Mouse (Mus musculus) right cerebral cortex, postnatal 14 days (tissue): ENCODE data around the gene Inhbb.

Source experiments
- DNase-seq: peaks from one replicate; pipeline ENCODE4 v3.0.0; 2022

Inhbb gene

GRCm38 (mm10) chr1:119419151-119420105 is 2.6 kb downstream of the Inhbb start:
- DNase-seq = peak; percentile 41

GRCm38 (mm10) chr1:119417991-119418390 is 4.1 kb downstream of the Inhbb start:
- DNase-seq = no peak

- DNase-seq = peak; percentile 23
Measured at GRCm38 (mm10) chr1:119417542-119417941, 4.5 kb downstream of the Inhbb start.

GRCm38 (mm10) chr1:119416610-119417009 is 5.4 kb downstream of the Inhbb start:
- no peak for DNase-seq

GRCm38 (mm10) chr1:119416177-119416576 is 5.9 kb downstream of the Inhbb start:
- no peak for DNase-seq

GRCm38 (mm10) chr1:119415151-119415550 is 6.9 kb downstream of the Inhbb start:
- no peak for DNase-seq

- DNase-seq = no peak
Measured at GRCm38 (mm10) chr1:119410661-119411060, 11.4 kb downstream of the Inhbb start.

- no peak for DNase-seq
Measured at GRCm38 (mm10) chr1:119409599-119410168, 12.4 kb downstream of the Inhbb start.

GRCm38 (mm10) chr1:119409106-119409505 is 12.9 kb downstream of the Inhbb start:
- no peak for DNase-seq

GRCm38 (mm10) chr1:119407691-119408315 is 14.2 kb downstream of the Inhbb start:
- DNase-seq = no peak

- no peak for DNase-seq
Measured at GRCm38 (mm10) chr1:119404798-119405197, 17.2 kb downstream of the Inhbb start.

- DNase-seq = no peak
Measured at GRCm38 (mm10) chr1:119404341-119404740, 17.7 kb downstream of the Inhbb start.

- DNase-seq = no peak
Measured at GRCm38 (mm10) chr1:119401249-119401648, 20.8 kb downstream of the Inhbb start.

- DNase-seq = no peak
Measured at GRCm38 (mm10) chr1:119398640-119399039, 23.4 kb downstream of the Inhbb start.

GRCm38 (mm10) chr1:119397839-119398238 is 24.2 kb downstream of the Inhbb start:
- DNase-seq = no peak

- DNase-seq = no peak
Measured at GRCm38 (mm10) chr1:119391311-119391710, 30.7 kb downstream of the Inhbb start.

- no peak for DNase-seq
Measured at GRCm38 (mm10) chr1:119390676-119391075, 31.4 kb downstream of the Inhbb start.

- no peak for DNase-seq
Measured at GRCm38 (mm10) chr1:119389771-119390500, 32.1 kb downstream of the Inhbb start.

GRCm38 (mm10) chr1:119388664-119389396 is 33.2 kb downstream of the Inhbb start:
- peak; percentile 38 for DNase-seq

GRCm38 (mm10) chr1:119386306-119386705 is 35.7 kb downstream of the Inhbb start:
- DNase-seq = no peak

- peak; percentile 76 for DNase-seq
Measured at GRCm38 (mm10) chr1:119383916-119384315, 38.1 kb downstream of the Inhbb start.

- DNase-seq = peak; percentile 75
Measured at GRCm38 (mm10) chr1:119380609-119381008, 41.4 kb downstream of the Inhbb start.
